Mouse (Mus musculus) right cerebral cortex, postnatal 25 days (tissue): ENCODE measurements around the gene Lrrc56.

Experiments used
- DNase-seq: peaks from one replicate; pipeline ENCODE4 v3.0.0; 2022

Lrrc56 gene

DNA sequence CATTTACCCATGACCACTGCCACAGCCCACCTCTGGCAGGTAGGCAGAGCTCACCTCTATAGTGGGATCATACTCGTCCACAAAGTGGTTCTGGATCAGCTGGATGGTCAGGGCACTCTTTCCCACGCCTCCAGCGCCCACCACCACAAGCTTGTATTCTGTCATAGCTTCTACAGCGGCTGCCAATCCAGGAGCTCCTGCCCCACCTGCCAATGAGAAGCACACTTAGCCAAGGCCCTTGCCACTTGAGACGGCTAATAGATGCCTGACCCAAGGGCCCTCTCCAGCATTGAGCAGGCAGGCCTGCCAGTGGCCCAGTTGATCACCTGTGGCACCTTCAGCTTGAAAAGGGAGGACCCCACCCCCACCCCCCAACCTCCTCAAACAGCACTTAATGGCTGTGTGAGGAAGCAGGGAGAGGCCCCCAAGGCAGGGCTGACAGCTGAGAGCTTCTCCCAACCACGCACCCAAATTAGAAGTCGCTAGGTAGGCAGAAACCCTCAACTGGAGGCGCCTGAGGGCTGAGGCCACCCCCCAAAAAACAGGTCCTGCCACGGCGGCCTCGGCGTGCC lies 1.1 kb upstream of the Lrrc56 start:
- no peak for DNase-seq

DNA sequence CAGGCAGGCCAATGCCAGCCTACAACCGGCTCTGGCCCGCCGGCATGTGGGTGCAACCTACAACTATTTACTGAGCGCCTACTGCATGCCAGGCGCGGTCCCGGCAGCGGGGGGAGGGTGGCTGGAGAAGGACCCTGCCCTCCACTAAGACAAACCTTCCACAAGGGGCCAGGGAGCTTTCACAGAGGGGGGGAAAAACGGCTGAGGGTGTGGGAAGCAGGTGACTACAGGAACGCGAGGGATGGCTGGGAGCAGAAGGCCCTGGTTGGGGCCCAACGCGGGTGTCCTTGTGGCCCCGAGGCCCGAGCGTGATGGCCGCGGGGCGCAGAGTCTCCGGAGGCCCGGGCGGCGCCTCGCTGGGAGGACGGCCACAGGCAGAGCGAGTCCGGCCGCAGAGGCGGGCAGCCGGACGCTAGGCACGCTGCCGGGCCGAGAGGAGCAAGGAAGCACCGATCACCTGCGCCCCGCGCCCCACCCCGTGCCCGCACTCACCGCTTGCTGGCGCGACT lies 555 bp upstream of the Lrrc56 start:
- peak; percentile 62 for DNase-seq

DNA sequence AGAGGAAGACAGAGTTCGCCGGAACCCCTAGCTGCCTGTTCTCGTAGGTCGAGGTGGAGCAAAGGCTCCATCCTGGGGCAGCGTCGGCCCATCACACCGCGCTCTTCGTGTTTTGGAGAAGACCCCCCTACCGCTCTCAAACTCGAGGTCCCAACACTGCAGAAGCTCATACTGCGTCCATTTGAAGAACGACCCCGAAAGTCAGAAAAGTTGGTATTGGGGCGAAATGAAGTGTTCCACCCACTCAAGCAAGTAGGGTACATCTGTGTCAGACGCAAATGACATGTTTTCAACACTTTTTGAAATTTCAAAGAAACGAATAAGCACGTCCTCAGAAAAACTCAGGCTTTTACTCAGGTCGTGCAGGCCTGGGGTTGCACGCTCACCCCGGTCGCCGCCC lies 452 bp downstream of the Lrrc56 start:
- DNase-seq = no peak

DNA sequence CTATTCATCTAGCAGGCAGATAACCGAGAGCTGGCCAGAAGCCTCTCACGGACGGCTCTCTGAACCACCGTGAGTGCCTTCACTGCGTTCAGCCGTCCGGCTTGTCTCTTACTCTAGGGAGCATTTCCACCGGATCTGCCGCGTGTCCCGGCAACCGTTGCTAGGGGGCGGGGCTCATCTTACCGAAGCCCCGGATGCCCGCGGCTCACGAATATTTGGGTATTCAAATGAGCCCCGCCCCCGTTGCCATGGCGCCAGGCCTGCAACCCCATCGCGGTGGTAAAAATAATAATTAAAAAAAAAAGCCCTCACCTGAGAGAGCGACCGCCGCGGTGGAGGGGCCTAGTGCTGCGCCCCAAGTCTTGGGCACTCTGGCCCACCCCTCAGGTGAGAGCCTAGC lies 873 bp downstream of the Lrrc56 start:
- peak; percentile 85 for DNase-seq

DNA sequence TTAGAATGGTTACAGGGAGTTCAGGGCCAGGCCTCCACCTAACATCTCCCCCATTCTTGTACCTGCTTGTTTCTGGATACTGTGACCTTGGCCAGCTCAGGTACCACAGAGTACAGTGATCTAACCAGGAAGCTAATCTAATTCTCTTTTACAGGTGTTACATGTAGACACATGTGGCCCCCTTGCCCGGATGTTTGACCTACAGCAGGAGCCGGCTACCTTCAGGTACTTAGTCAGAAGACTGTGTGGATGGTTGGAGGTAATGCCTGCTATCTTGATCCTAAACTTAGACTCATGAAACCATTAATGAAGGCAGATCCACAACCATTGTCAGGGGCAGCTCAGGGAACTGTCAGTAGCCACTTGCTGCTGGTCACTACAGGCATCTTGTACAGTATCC lies 1.8 kb downstream of the Lrrc56 start:
- no peak for DNase-seq

DNA sequence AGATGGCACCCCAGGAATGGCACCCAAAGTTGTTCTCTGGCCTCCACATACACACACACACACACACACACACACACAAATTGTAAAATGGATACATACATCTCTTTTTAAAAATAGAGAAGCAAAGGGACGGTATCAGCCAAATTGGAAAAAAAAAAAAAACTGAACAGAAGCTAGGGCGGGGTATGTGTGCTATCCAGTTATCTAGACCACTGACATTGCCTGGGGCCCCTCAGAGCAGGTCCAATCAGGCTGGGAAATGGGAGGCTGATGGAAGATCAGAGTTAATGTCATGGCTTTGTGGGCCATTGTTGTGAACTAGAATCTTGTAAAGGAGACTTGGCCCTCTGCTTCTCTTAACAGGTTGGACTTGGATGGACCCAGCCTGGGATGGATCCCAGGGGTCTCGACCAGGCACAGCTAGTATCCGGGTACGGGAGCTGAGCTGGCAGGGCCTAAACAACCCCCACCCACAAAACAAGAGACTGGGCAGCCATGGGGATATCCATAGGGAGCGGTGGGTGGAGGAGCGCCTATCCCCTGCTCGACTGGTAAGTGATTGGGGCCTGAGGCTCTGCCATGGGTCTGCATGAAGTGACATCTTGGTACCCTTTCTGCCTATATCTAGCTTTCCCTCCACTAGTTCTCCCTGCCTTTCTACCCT lies 2.8 kb downstream of the Lrrc56 start:
- DNase-seq = no peak

DNA sequence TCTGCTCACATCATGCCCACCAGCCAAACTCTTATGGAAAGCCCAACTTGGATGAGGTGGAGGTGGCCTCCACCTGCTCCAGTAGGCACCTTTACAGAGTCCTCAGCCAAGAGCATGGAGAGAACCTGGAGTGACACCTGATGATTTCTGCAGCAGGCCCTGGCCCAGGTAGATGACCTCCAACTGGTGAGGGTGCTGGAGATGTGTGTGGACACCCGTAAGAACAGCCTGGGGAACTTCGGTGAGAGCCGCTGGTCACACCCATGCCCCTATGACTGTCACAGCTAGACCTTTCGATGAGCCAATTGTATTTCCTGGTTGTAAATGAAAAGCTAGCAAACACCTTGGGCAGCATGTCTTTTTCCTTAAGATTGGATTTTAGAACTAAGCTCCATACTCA lies 4.2 kb downstream of the Lrrc56 start:
- no peak for DNase-seq

DNA sequence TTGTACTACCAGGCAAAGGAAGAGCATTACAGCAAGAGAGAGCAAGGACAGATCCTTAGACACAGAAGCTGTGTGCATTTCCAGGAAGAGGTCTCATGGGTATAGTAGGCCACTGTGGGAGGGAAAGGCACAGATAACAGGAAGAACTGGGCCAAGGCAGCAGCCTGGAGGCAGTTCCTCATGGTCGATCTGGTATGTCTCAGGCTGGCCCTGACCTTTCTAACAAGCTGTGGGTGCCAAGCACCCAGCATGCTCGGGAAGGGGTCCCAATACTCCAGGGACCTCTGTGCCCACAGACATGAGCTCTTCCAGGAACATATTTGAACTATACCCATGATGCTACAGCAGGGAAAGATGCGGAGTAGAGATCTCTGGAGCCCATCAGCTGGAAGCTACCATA lies 10.6 kb downstream of the Lrrc56 start:
- no peak for DNase-seq

DNA sequence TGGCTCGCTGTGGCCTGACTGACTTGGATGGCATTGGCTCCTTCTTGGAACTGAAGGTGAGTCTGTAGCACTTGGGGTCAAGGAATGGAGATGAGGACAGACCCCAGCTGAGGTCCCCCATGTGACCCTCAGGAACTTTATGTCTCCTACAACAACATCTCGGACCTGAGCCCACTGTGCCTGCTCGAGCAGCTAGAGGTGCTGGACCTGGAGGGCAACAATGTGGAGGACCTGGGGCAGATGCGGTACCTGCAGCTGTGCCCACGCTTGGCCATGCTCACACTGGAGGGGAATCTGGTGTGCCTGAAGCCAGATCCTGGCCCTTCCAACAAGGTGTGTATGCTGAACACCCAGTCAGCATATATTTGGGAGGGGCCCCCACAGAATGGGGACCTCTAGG lies 11.5 kb downstream of the Lrrc56 start:
- no peak for DNase-seq

DNA sequence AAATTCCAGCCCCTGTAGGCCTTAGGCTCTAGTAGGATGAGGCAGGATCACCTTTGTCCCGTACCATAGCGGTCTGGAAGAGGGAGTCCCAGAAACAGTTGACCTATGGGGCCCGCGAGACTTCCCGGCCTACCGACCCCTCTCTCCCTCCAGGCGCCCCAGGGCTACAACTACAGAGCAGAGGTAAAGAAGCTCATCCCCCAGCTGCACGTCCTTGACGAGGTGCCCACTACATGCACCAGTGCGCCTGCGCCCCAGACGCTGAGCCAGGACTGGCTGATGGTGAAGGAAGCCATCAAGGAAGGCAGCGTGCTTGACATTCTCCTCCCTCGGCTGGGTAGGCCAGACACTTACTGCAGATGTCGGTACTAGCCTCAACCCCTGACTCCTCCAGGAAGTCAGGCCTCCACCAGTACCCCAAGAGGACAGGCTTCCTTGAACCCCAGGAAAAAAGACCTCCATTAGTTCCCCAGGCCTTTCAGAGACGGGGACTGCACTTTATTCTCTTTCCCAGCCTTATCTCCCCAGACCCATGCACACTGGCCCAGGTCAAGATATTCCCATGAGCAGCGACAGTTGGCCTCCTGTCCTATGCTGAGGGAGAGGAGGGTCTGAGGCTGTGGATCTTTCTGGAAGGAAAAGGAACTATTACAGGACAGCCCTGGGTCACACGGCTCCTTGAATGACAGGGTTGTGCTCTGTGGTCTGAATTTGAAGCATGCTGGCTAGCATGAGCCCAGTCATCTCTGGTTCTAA lies 12.4 kb downstream of the Lrrc56 start:
- no peak for DNase-seq

DNA sequence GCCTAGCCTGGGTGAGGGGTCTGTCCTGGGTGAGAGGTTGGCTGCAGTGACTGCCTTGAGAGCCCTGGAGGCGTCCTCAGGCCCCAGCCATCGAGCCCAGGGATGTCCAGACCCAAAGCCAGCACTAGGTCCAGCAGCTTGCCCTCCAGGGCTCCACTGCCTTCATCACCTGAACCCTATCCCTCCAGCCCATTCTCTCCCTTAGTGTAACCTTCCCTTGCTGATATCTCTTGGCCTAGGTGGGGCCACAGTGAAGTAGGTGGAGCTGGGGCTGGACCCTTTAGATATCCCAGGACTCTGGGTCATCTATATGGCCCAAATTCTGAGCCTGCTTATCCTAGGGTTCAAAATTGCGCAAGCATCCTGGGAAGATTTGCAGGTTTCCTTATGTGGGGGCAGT lies 15.6 kb downstream of the Lrrc56 start:
- DNase-seq = no peak

DNA sequence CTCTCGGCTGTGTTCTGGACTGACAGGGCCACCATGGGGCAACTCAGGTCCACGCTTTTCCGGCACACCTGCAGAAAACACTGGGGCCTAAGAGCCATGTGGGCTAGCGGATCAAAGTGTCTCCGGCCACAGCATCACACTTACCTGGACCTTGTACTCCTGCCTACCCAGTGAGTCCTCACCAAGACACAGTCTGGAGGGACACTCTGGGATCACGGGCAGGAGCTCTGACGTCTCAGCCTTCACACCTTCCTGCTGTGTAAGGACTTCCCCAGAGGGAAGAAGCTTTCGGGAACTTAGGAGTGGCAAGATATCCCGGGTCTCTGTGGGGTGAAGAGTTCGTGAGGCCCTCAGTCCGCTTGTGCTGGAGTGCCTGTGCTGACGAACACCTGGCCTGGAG lies 16.2 kb downstream of the Lrrc56 start:
- DNase-seq = no peak

DNA sequence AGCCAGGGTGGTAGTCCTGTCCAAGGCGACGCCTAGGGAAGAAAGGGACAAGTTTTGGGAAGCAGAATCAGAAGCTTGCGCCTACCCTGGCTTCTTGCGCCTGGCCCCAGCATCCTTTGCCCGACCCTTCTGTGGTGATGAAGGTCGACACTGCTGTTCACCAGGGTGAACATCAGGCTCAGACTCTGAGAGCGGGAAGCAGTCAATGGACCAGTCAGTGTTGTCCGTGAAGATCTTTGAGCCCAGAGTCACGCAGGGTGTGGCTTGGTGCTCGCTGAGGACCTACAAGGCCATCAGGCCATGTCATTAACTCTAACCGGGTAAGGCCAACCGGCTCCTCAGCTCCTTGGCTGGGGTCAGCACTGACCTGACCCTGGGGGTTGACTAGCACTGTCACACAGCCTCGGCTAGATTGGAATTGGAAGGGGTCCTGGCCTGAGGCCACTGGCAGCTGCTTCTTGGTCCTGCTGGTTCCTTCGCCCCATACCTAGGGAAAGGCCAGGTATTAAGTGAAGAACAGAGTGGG lies 16.7 kb downstream of the Lrrc56 start:
- DNase-seq = no peak

DNA sequence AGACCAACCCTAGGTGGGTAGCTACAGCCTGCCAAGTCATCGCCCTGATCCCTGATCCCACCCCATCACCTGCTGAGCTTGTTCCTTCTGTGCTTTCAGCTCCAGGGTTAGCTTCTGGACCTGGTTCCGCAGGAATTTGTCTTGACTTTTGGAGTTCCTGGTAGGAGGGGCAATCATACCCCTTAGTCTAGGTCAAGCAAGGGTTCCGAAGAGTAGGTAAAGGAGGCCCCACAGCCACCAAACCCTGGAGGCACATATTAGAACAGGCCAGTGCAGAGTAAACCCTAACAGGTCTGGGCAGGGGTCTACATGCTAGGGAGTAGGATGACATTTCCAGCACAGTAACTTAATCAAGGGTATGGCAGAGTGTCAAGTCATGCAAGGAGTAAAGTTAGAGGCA lies 19.2 kb downstream of the Lrrc56 start:
- no peak for DNase-seq

DNA sequence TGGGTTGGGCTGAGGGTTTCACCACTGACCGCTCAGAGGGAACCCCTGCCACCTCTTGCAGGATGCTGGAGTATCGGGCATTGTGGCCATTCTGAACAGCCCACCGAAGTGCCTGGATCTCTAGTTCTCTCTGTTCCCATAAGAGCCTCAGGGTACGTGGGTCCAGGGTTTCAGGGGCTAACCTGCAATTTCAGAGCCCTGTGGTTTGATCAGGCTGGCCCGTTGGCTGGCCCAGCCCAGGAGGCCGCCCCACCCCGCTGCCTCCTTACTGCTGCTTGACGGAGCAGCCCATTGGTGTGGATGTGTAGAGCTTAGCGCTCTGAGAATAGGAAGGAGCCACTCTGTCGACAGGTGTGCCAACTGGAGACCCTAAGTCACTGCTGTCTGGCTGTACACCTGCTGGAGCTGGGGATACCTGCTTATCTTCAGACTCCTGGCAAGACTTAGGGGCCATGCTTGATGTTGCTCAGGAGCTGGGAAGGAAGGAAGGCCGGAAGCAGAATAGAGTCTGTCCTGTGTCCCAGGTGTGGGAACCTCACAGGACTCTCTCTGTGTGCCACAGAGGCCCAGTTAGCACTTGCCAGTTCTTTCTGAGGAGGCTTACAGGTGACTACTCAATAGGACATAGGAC lies 19.8 kb downstream of the Lrrc56 start, which contains the start of gene Lmntd2:
Lmntd2 (minus strand) TSS at position 476 of the 631 bp plus-strand sequence.
- DNase-seq = no peak

DNA sequence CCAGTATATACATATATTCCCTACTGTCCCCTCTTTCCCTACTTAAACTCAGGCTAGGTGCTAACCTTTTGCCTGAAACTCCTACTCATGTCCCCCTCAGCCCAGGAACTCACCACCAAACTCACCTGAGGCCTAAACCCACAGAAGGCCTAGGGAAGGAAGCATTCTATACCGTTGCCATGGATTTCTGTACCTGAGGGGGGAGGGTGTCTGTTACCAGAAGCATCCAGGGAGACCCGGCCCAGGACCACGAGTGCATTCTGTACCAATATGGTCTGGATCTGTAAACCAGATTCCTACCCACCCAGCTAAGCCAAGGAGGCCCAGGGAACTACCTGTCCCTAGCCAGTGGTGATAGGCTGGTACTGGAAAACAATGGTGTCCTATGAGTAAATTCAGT lies 20.4 kb downstream of the Lrrc56 start:
- no peak for DNase-seq

DNA sequence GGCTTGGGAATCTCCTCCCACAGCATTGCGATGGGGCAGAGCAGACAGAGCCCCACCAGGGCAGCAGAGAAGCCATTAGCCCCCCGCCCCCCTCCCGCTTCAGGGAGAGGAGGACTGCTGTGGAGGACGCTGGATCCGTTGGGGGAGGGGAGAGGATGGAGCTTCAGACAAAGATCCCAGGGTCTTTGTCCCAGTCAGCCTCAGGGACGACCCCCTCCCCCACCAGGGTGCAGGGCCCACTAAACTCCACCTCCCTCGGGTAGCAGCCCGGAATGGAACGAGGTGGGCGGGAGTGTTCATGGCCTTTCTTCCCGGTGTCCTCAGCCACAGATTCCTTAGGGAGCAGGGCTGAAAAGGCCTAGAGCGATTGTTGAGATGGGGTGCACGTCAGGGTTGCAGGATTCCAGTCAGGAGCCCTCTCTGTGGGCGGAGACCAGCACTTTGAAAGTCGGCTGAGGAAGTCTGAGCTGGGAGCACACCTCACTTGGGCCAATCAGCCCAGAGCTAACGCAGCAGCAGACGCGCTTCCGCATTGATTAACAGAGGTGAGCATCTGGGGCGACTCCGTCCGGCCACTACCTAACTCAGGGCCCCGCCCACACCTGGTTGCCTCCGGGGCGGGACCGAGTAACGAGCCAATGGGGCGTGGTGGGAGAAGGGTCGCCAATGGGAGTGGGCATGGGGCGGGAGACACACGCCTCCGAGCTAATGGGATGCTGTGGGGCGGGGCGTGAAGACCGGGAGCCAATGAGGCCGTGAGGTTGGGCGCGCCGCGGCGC lies 21.3 kb downstream of the Lrrc56 start, which contains the start of gene Rassf7:
Rassf7 (plus strand) TSS at position 760 of the 779 bp plus-strand sequence.
- DNase-seq = peak; percentile 76

DNA sequence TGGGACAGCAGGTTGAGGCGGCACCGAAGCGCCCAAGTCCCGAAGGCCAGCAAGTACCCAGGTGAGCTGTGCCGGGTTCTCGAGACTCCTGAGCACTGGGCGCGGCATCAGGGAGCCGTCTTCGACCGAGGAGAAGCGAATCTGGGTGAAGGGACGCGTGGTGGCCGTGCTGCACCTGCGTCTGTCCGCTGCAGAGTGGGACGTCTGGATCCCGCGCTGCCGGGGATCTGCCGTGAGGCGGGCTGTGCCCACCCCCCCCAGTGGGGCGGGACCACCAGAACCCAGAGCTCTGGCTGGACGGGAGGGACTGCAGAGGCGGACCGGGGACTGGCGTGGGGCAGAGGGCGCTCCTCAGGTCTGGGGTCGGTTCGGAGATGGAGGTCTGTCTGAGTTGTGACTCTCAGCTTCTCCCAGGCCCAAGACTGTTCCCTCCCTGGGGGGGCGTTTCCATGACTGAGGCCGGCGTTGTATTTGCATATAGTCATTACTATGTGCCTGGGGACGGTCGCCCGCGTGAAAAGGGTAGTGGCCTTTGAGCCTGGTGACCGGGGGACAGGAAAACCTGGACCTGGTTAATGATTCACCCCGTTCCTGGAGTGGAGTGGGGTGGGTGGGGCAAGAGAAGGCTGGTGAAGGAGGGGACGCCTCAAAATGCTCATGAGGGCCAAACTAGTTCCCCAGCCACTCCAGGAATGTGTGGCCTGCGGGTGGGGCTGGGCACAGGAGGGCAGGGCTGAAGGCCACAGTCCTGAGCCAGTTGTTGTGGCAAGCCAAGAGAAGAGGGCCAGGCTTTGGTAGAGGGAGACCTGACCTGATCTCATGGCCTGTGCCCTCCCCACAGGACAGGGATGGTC lies 22.1 kb downstream of the Lrrc56 start:
- no peak for DNase-seq

DNA sequence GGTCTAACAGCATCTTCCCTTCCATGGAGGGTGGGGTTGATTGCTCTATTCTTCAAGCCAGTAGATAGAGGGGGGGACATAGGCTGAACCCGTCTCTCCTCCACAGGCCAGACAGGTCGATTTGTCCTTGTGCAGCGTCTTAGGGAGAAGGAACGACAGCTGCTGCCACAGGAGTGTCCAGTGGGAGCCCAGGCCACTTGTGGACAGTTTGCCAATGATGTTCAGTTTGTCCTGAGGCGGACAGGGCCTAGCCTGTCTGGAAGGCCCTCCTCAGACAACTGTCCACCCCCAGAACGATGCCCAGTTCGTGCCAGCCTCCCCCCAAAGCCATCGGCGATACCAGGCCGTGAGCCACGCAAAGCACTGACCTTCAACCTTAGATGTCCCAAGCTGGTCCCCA lies 22.9 kb downstream of the Lrrc56 start:
- no peak for DNase-seq

DNA sequence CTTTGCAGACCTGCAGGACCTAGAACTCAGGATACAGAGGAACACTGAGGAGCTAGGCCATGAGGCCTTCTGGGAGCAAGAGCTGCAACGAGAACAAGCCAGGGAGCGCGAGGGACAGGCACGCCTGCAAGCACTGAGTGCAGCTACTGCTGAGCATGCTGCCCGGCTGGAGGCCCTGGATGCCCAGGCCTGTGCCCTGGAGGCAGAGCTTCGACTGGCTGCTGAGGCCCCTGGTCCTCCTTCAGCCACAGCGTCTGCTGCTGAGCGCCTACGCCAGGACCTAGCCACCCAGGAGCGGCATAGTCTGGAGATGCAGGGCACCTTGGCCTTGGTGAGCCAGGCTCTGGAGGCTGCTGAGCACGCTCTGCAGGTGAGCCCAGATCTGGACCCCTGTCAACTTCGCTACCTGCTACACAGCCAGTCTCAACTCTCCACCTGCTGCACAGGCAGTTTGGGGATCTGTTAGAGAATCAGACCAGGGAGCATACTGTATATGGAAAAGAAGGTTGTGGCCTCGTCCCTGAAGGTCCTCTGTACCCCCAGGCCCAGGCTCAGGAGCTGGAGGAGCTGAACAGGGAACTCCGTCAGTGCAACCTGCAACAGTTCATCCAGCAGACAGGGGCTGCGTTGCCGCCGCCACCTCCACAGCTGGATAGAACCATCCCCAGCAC lies 23.5 kb downstream of the Lrrc56 start:
- no peak for DNase-seq

DNA sequence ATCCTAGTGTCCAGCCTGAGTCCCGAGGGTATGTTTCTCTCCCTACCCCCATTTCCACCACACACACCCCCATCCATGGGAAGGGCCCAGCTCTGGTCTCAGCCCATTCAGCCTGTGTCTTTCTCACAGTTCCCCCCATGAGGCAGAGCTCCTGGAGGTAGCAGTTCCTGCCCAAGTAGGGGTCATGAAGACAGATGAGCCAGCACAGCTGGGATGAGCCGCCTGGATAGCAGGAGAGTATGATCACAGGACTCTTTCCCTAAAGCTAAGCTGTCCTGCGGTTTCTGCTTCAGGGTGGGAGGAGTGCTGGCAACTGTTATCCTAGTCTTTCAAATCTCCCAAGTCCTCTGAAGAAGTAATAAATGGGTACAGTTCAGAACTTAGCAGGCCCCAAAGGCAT lies 24.2 kb downstream of the Lrrc56 start:
- DNase-seq = no peak
